Comparison of ENCODE assay signal across 14 mouse cellular contexts in the genomic region with DNA sequence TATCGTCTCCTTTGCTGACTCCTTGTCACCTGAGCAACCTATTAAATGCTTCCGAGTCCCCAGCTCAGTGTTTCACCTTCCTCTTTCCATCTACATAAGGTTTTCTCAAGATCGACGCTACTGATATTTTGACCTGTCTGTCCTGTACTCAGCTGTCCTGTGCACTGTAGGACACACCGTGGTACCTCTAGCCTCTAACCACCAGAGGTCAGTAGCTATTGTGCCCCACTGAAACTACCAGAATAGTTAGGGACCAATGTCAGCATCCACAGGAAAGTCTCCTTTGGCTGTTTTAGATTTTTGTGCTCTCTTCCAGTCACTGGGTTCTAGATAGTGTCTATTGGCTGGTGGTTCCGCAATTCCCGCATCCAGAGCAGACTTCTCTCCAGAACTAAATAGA.
DNase-seq lines count a peak whose midpoint lies in the region; ATAC-seq and TF ChIP-seq lines count a peak whose summit lies in the region.
"Had no signal": no experiment of that assay in that cellular context is flagged by ENCODE, and none has a peak within 500 bp of the region (broad histone marks: within the 10 kb centered on the region; RNA-seq: fewer than 3 reads in every experiment).

No protein-coding gene starts in this region.

- no peak for ATAC-seq in intestine, postnatal 0 days
- ATAC-seq in intestine, embryonic 15.5 days, result no peak
- 0 out of 2 replicates have a peak, but pooled peaks have one; percentile 27 for ATAC-seq in lung, embryonic 16.5 days (ENCODE audit: low read depth)
- peak; percentile 29; the same call in 1 of the 2 replicates for ATAC-seq in megakaryocyte, adult 5-6 weeks (ENCODE audit: poor library complexity, severe bottlenecking)
- ATAC-seq in frontal cortex, adult (ENCODE audit: low TSS enrichment), result no peak

- WGBS in intestine, postnatal 0 days, result 75% methylated on average over 7 of the region's 7 CpGs
- 71% methylated on average over 7 of the region's 7 CpGs for WGBS in intestine, embryonic 15.5 days
- WGBS in lung, embryonic 16.5 days, result 72% methylated on average over 7 of the region's 7 CpGs

- no peaks in the 10 kb centered on the region for H3K36me3 ChIP-seq in intestine, postnatal 0 days (ENCODE audit: control insufficient read depth, insufficient read depth)
- H3K36me3 ChIP-seq in intestine, embryonic 15.5 days, result no peaks in the 10 kb centered on the region
- H3K36me3 ChIP-seq in lung, embryonic 16.5 days (ENCODE audit: control insufficient read depth, insufficient read depth, low read length), result no peaks in the 10 kb centered on the region
- no peaks in the 10 kb centered on the region; a peak in 1 of 4 replicates for H3K36me3 ChIP-seq in MEL (ENCODE audit: control insufficient read depth in 1 of 2, insufficient read depth in 2 of 2, low read length in 2 of 2)
- H3K36me3 ChIP-seq: embryonic facial prominence, embryonic 12.5 days; forebrain, embryonic 12.5 days; hindbrain, embryonic 15.5 days; midbrain, embryonic 10.5 days had no signal

- no peak overlapping the region for H3K9ac ChIP-seq in intestine, postnatal 0 days (ENCODE audit: low read depth, low read length)
- no peak overlapping the region for H3K9ac ChIP-seq in intestine, embryonic 15.5 days
- no peak overlapping the region for H3K9ac ChIP-seq in lung, embryonic 16.5 days (ENCODE audit: low read length)
- H3K9ac ChIP-seq in MEL (ENCODE audit: control insufficient read depth, low read depth, low read length, poor library complexity, severe bottlenecking), result no peak overlapping the region
- H3K9ac ChIP-seq: embryonic facial prominence, embryonic 12.5 days; forebrain, embryonic 12.5 days; hindbrain, embryonic 15.5 days had no signal

- no peaks in the 10 kb centered on the region for H3K27me3 ChIP-seq in intestine, postnatal 0 days (replicated peaks; ENCODE audit: control insufficient read depth, insufficient read depth, low read length)
- no peaks in the 10 kb centered on the region; the same call in 1 of the 2 replicates for H3K27me3 ChIP-seq in intestine, embryonic 15.5 days (replicated peaks)
- H3K27me3 ChIP-seq in lung, embryonic 16.5 days (ENCODE audit: control insufficient read depth, insufficient read depth, low read depth, low read length), result no peaks in the 10 kb centered on the region
- no peaks in the 10 kb centered on the region for H3K27me3 ChIP-seq in MEL (ENCODE audit: control insufficient read depth in 1 of 2, insufficient read depth in 2 of 2, low read length in 2 of 2)

- no peak; the same call in none of the 2 replicates for TF ChIP-seq RAD21 in MEL (IDR thresholded peaks at IDR 0.05; ENCODE audit: low read depth, low read length)

- no peak overlapping the region for H3K4me2 ChIP-seq in intestine, postnatal 0 days (replicated peaks; ENCODE audit: low read depth)
- H3K4me2 ChIP-seq in intestine, embryonic 15.5 days (replicated peaks), result no peak overlapping the region
- no peak overlapping the region for H3K4me2 ChIP-seq in lung, embryonic 16.5 days (ENCODE audit: low read depth, low read length)
- H3K4me2 ChIP-seq: embryonic facial prominence, embryonic 12.5 days; forebrain, embryonic 12.5 days; hindbrain, embryonic 15.5 days had no signal

- H3K9me3 ChIP-seq in intestine, postnatal 0 days (ENCODE audit: control insufficient read depth), result no peaks in the 10 kb centered on the region
- no peaks in the 10 kb centered on the region for H3K9me3 ChIP-seq in intestine, embryonic 15.5 days
- no peaks in the 10 kb centered on the region for H3K9me3 ChIP-seq in lung, embryonic 16.5 days (ENCODE audit: control insufficient read depth, low read length)
- H3K9me3 ChIP-seq in MEL (replicated peaks; ENCODE audit: insufficient read depth, low read length), result no peaks in the 10 kb centered on the region
- H3K9me3 ChIP-seq: embryonic facial prominence, embryonic 12.5 days; forebrain, embryonic 12.5 days; hindbrain, embryonic 15.5 days; midbrain, embryonic 10.5 days had no signal

- TF ChIP-seq POLR2A in MEL (IDR thresholded peaks at IDR 0.05; ENCODE audit: control insufficient read depth in 1 of 2, insufficient read depth in 1 of 2, low read depth in 1 of 2, low read length in 2 of 2, poor library complexity in 1 of 2), result no peak

- no peaks in the 10 kb centered on the region for H3K4me1 ChIP-seq in intestine, postnatal 0 days (replicated peaks; ENCODE audit: control insufficient read depth, insufficient read depth, low read length)
- H3K4me1 ChIP-seq in intestine, embryonic 15.5 days (replicated peaks), result no peaks in the 10 kb centered on the region
- H3K4me1 ChIP-seq in lung, embryonic 16.5 days (replicated peaks; ENCODE audit: control insufficient read depth, insufficient read depth, low read length), result peaks cover 6% of the 10 kb centered on the region
- H3K4me1 ChIP-seq in MEL (ENCODE audit: control insufficient read depth in 1 of 2, insufficient read depth in 2 of 2, low read length in 2 of 2), result no peaks in the 10 kb centered on the region
- H3K4me1 ChIP-seq: forebrain, embryonic 12.5 days; hindbrain, embryonic 15.5 days; midbrain, embryonic 10.5 days had no signal

- H3K27ac ChIP-seq in intestine, postnatal 0 days (ENCODE audit: low read depth, low read length), result no peak overlapping the region
- no peak overlapping the region for H3K27ac ChIP-seq in intestine, embryonic 15.5 days
- no peak overlapping the region for H3K27ac ChIP-seq in lung, embryonic 16.5 days (ENCODE audit: low read length)
- H3K27ac ChIP-seq in MEL (ENCODE audit: control insufficient read depth, low read depth, low read length), result no peak overlapping the region
- H3K27ac ChIP-seq: embryonic facial prominence, embryonic 12.5 days; forebrain, embryonic 12.5 days; hindbrain, embryonic 15.5 days; midbrain, embryonic 10.5 days had no signal

- no peak overlapping the region for H3K4me3 ChIP-seq in intestine, postnatal 0 days (ENCODE audit: low read depth, low read length)
- H3K4me3 ChIP-seq in intestine, embryonic 15.5 days (replicated peaks), result no peak overlapping the region
- H3K4me3 ChIP-seq in lung, embryonic 16.5 days (ENCODE audit: low read length), result no peak overlapping the region
- H3K4me3 ChIP-seq in MEL (ENCODE audit: control insufficient read depth in 1 of 2, insufficient read depth in 1 of 2, low read depth in 2 of 2, low read length in 2 of 2), result no peak overlapping the region
- H3K4me3 ChIP-seq: embryonic facial prominence, embryonic 12.5 days; forebrain, embryonic 12.5 days; hindbrain, embryonic 15.5 days; midbrain, embryonic 10.5 days had no signal

- no peaks in the 10 kb centered on the region for H3K79me2 ChIP-seq in MEL (ENCODE audit: control insufficient read depth, insufficient read depth, low read length, poor library complexity)

- TF ChIP-seq CTCF in intestine, postnatal 0 days (IDR thresholded peaks at IDR 0.05; ENCODE audit: low read depth), result peak; percentile 69
- TF ChIP-seq CTCF in MEL (IDR thresholded peaks at IDR 0.05 in 2 of 3, conservative IDR thresholded peaks at IDR 0.05 in 1 of 3; ENCODE audit: control insufficient read depth in 1 of 3, insufficient read depth in 1 of 3, low read depth in 2 of 3, low read length in 3 of 3, poor library complexity in 1 of 3, severe bottlenecking in 1 of 3), result peak in 2 of 3 experiments; percentile 5 to 29; a peak in 2 of 6 replicates

- TF ChIP-seq EP300 in MEL (IDR thresholded peaks at IDR 0.05; ENCODE audit: low read depth in 1 of 2, low read length in 2 of 2), result no peak

- DNase-seq in lung, postnatal 25 days (ENCODE audit: low spot score), result no peak
- DNase-seq in MEL (ENCODE audit: low read depth, low spot score), result no peak
- DNase-seq: cerebellum, adult 2 months; gastrocnemius, postnatal 25 days; kidney, postnatal 25 days had no signal

TF ChIP-seq in MEL, 35 proteins besides CTCF, POLR2A, EP300 and RAD21:
- TF ChIP-seq SMC3 (IDR thresholded peaks at IDR 0.05; ENCODE audit: low read depth, low read length), result 0 out of 2 replicates have a peak, but pooled peaks have one; percentile 6
- no peak for TF ChIP-seq CHD2 (IDR thresholded peaks at IDR 0.05; ENCODE audit: low read length)
TF ChIP-seq in MEL: peak in this region for 1.

Comparison
In these comparisons a context has a peak if more than half of its experiments do, and no peak if none do; other contexts are left out.
1. ATAC-seq: peak in lung, embryonic 16.5 days (single experiment) and megakaryocyte, adult 5-6 weeks (single experiment); none in intestine, postnatal 0 days (single experiment), intestine, embryonic 15.5 days (single experiment) and frontal cortex, adult (single experiment).